Mouse (Mus musculus) limb, embryonic 15.5 days (tissue): ENCODE results near the gene Cyth2. TPM values are rescaled to one million over a fixed set of nuclear protein-coding genes. Genes with fewer than 3 reads are reported as not detected.

Source experiments
- ATAC-seq: fragments of 200-750 bp; cut with Nextera tagmentation; 2 replicates; pipeline ENCODE4 v1.8.0; 2017; ENCODE audit warnings: low read depth, moderate TSS enrichment; ENCODE audit not compliant: insufficient number of reproducible peaks, low FRiP score, low TSS enrichment
- H3K27ac ChIP-seq: fragments of 300-500 bp; sonication (generic); 2 replicates; pipeline ENCODE4 v1.5.1; 2015; ENCODE audit warnings: moderate library complexity, mild to moderate bottlenecking, inconsistent platforms
- H3K27me3 ChIP-seq: fragments of 300-500 bp; sonication (generic); 2 replicates; pipeline ENCODE4 v1.6.1; 2015; ENCODE audit warnings: inconsistent platforms
- H3K36me3 ChIP-seq: fragments of 300-500 bp; sonication (generic); 2 replicates; pipeline ENCODE4 v1.6.1; 2015; ENCODE audit warnings: inconsistent platforms
- H3K4me1 ChIP-seq: fragments of 300-500 bp; sonication (generic); 2 replicates; pipeline ENCODE4 v1.6.1; 2015; ENCODE audit warnings: inconsistent platforms
- H3K4me2 ChIP-seq: fragments of 300-500 bp; sonication (generic); 2 replicates; pipeline ENCODE4 v1.6.1; 2015; ENCODE audit warnings: mild to moderate bottlenecking, inconsistent platforms
- H3K4me3 ChIP-seq: fragments of 300-500 bp; sonication (generic); 2 replicates; pipeline ENCODE4 v1.5.1; 2015; ENCODE audit warnings: mild to moderate bottlenecking, inconsistent platforms
- H3K9ac ChIP-seq: fragments of 300-500 bp; sonication (generic); 2 replicates; pipeline ENCODE4 v1.6.1; 2015; ENCODE audit warnings: inconsistent platforms
- H3K9me3 ChIP-seq: fragments of 300-500 bp; sonication (generic); 2 replicates; pipeline ENCODE4 v1.6.1; 2016; ENCODE audit warnings: inconsistent platforms
- WGBS: fragments of 180-500 bp; shearing (Covaris S2); methylation state at CpG from one replicate; pipeline ENCODE4 v1.1.7; 2015; 5-methylcytosine and 5-hydroxymethylcytosine counted together
- polyA plus RNA-seq: library from polyadenylated mRNA; unstranded; fragments of >200 nt; fragmentation: Nextera tagmentation; extraction: Ambion mirVana; gene quantifications from 2 replicates; pipeline ENCODE4 v1.2.1, GENCODE M21; 2015

Cyth2 gene
- polyA plus RNA-seq, 1 experiment from 2014 or later: 98.8 TPM

GRCm38 (mm10) chr7:45809276-45810075 is 4.9 kb downstream of the Cyth2 start:
- peaks cover 26% of the 10 kb centered on the region for H3K4me1 ChIP-seq
- peaks cover 72% of the 10 kb centered on the region for H3K36me3 ChIP-seq
- WGBS: 88% methylated on average over 14 of the region's 14 CpGs
- no peak overlapping the region for H3K4me2 ChIP-seq
- H3K27ac ChIP-seq: peak overlapping the region; percentile 5; the same call in 1 of the 2 replicates
- H3K27me3 ChIP-seq: no peaks in the 10 kb centered on the region
- H3K9me3 ChIP-seq: no peaks in the 10 kb centered on the region
- H3K4me3 ChIP-seq: no peak overlapping the region
- no peak for ATAC-seq
- no peak overlapping the region for H3K9ac ChIP-seq

GRCm38 (mm10) chr7:45808471-45808870 is 5.9 kb downstream of the Cyth2 start:
- Histone ChIP-seq H3K9me3 (no peaks in the 10 kb centered on the region), H3K27me3 (no peaks in the 10 kb centered on the region), H3K4me2 (no peak overlapping the region), H3K27ac (0 out of 2 replicates have a peak overlapping the region, but pooled peaks have one; percentile 5), H3K9ac (no peak overlapping the region), H3K4me3 (no peak overlapping the region), H3K36me3 (peaks cover 76% of the 10 kb centered on the region), H3K4me1 (peaks cover 26% of the 10 kb centered on the region)
- WGBS: 42% methylated on average over 9 of the region's 11 CpGs
- no peak for ATAC-seq

- H3K4me3 ChIP-seq: no peak overlapping the region
- H3K4me2 ChIP-seq: no peak overlapping the region
- WGBS: 59% methylated on average over 5 of the region's 5 CpGs
- no peaks in the 10 kb centered on the region for H3K9me3 ChIP-seq
- no peak overlapping the region for H3K27ac ChIP-seq
- ATAC-seq: no peak
- H3K9ac ChIP-seq: no peak overlapping the region
- no peaks in the 10 kb centered on the region for H3K27me3 ChIP-seq
- H3K4me1 ChIP-seq: peaks cover 17% of the 10 kb centered on the region
- H3K36me3 ChIP-seq: peaks cover 68% of the 10 kb centered on the region
Observed at GRCm38 (mm10) chr7:45805941-45806340, 8.4 kb downstream of the Cyth2 start.

- Histone ChIP-seq H3K9me3 (no peaks in the 10 kb centered on the region), H3K4me2 (no peak overlapping the region), H3K27ac (no peak overlapping the region), H3K9ac (no peak overlapping the region), H3K4me1 (peaks cover 28% of the 10 kb centered on the region), H3K4me3 (no peak overlapping the region), H3K36me3 (peaks cover 34% of the 10 kb centered on the region), H3K27me3 (peaks cover 11% of the 10 kb centered on the region)
- WGBS: 88% methylated on average over 6 of the region's 6 CpGs
- no peak for ATAC-seq
Observed at GRCm38 (mm10) chr7:45802551-45802950, 11.8 kb downstream of the Cyth2 start.

- Histone ChIP-seq H3K36me3 (peaks cover 22% of the 10 kb centered on the region), H3K27me3 (peaks cover 19% of the 10 kb centered on the region), H3K9me3 (no peaks in the 10 kb centered on the region), H3K4me1 (peaks cover 31% of the 10 kb centered on the region), H3K9ac (no peak overlapping the region), H3K4me3 (peak overlapping the region; percentile 28), H3K27ac (peak overlapping the region; percentile 43; the same call in 1 of the 2 replicates), H3K4me2 (peak overlapping the region; percentile 43)
- whole genome bisulfite sequencing: 2% methylated on average over 12 of the region's 12 CpGs
- no peak for ATAC-seq
Observed at GRCm38 (mm10) chr7:45801348-45801747, 13.0 kb downstream of the Cyth2 start.

GRCm38 (mm10) chr7:45800546-45801204 is 13.7 kb downstream of the Cyth2 start:
- 16% methylated on average over 21 of the region's 25 CpGs for WGBS
- H3K27ac ChIP-seq: peak overlapping the region; percentile 43
- H3K9ac ChIP-seq: no peak overlapping the region
- H3K27me3 ChIP-seq: peaks cover 19% of the 10 kb centered on the region
- no peaks in the 10 kb centered on the region for H3K9me3 ChIP-seq
- H3K4me3 ChIP-seq: peak overlapping the region; percentile 28
- peaks cover 17% of the 10 kb centered on the region; the same call in 1 of the 2 replicates for H3K36me3 ChIP-seq
- H3K4me2 ChIP-seq: peak overlapping the region; percentile 43
- H3K4me1 ChIP-seq: peaks cover 31% of the 10 kb centered on the region
- peak; percentile 38; the same call in 1 of the 2 replicates for ATAC-seq

GRCm38 (mm10) chr7:45800001-45800400 is 14.4 kb downstream of the Cyth2 start:
- Histone ChIP-seq H3K9ac (no peak overlapping the region), H3K36me3 (peaks cover 23% of the 10 kb centered on the region), H3K4me3 (peak overlapping the region; percentile 28), H3K27me3 (peaks cover 19% of the 10 kb centered on the region), H3K4me2 (peak overlapping the region; percentile 43), H3K4me1 (peaks cover 31% of the 10 kb centered on the region), H3K9me3 (no peaks in the 10 kb centered on the region), H3K27ac (peak overlapping the region; percentile 22; the same call in 1 of the 2 replicates)
- ATAC-seq: no peak
- WGBS: 33% methylated on average over 7 of the region's 7 CpGs

GRCm38 (mm10) chr7:45798931-45799330 is 15.4 kb downstream of the Cyth2 start:
- no peak overlapping the region for H3K9ac ChIP-seq
- peak overlapping the region; percentile 48; the same call in 1 of the 2 replicates for H3K4me3 ChIP-seq
- peaks cover 19% of the 10 kb centered on the region for H3K27me3 ChIP-seq
- WGBS: 57% methylated on average over 7 of the region's 7 CpGs
- H3K4me1 ChIP-seq: peaks cover 31% of the 10 kb centered on the region
- H3K36me3 ChIP-seq: peaks cover 33% of the 10 kb centered on the region
- ATAC-seq: no peak
- H3K27ac ChIP-seq: no peak overlapping the region
- H3K9me3 ChIP-seq: no peaks in the 10 kb centered on the region
- H3K4me2 ChIP-seq: peak overlapping the region; percentile 86; the same call in 1 of the 2 replicates

- ATAC-seq: no peak
- peaks cover 34% of the 10 kb centered on the region for H3K36me3 ChIP-seq
- 3% methylated on average over 19 of the region's 19 CpGs for WGBS
Observed at GRCm38 (mm10) chr7:45798511-45798836, 15.9 kb downstream of the Cyth2 start.

GRCm38 (mm10) chr7:45797661-45798510 is 16.5 kb downstream of the Cyth2 start:
- peaks cover 31% of the 10 kb centered on the region for H3K4me1 ChIP-seq
- WGBS: 3% methylated on average over 55 of the region's 60 CpGs
- peak overlapping the region; percentile 86 for H3K4me2 ChIP-seq
- H3K36me3 ChIP-seq: peaks cover 36% of the 10 kb centered on the region
- ATAC-seq: no peak
- no peak overlapping the region for H3K27ac ChIP-seq
- peak overlapping the region; percentile 37 for H3K9ac ChIP-seq
- peaks cover 19% of the 10 kb centered on the region for H3K27me3 ChIP-seq
- H3K4me3 ChIP-seq: peak overlapping the region; percentile 48
- no peaks in the 10 kb centered on the region for H3K9me3 ChIP-seq

More at GRCm38 (mm10) chr7:45798511-45798836, 15.9 kb downstream of the Cyth2 start:
- Histone ChIP-seq H3K4me3 (peak overlapping the region; percentile 48), H3K9ac (peak overlapping the region; percentile 37), H3K4me2 (peak overlapping the region; percentile 86), H3K9me3 (no peaks in the 10 kb centered on the region), H3K4me1 (peaks cover 31% of the 10 kb centered on the region), H3K27me3 (peaks cover 19% of the 10 kb centered on the region), H3K27ac (no peak overlapping the region)

GRCm38 (mm10) chr7:45796950-45797349 is 17.4 kb downstream of the Cyth2 start:
- H3K27ac ChIP-seq: no peak overlapping the region
- no peak overlapping the region for H3K9ac ChIP-seq
- H3K27me3 ChIP-seq: peaks cover 19% of the 10 kb centered on the region
- no peak for ATAC-seq
- no peak overlapping the region for H3K4me2 ChIP-seq
- H3K36me3 ChIP-seq: peaks cover 38% of the 10 kb centered on the region
- H3K9me3 ChIP-seq: no peaks in the 10 kb centered on the region
- H3K4me3 ChIP-seq: no peak overlapping the region
- 58% methylated on average over 6 of the region's 6 CpGs for WGBS
- H3K4me1 ChIP-seq: peaks cover 31% of the 10 kb centered on the region
